Mouse (Mus musculus): ENCODE measurements around the gene Ints3. TPM values are rescaled to one million over a fixed set of nuclear protein-coding genes. Genes with fewer than 3 reads are reported as not detected.

Gene Ints3
- total and polyA plus RNA-seq, 2 experiments = 8.9 to 12.4 TPM

DNA sequence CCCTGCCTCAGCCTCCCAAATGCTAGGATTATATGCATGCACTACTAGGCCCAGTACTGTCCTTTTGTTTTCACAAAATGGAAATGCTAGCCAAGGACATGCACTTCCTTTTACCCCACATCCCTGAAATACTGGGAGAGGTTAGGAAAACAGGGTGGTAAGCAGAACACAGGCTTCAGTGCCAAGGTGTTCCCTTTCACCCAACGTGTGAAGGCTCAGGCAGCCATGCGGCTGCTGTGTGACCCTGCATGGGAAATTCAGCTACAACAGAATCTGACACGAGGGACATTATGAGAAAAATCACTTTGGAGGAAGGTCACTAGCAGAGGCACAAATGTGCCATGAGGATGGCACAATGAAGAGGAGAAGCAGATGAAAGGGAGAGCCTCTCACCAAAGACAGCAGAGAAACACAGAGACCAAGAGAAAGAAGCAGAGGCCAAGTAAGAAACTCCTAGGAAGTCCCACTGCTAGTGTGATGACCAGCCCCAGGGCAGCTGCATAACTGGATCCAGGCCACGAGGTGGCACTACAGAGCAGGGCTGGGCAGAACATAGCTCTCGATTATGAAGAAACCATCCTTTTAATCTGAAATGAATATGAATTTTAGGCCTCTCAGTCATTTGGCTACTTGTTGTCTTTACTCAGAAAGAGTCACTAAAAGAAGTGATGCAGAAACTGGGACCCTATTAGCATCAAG, 21.0 kb downstream of the Ints3 start:
- Histone ChIP-seq H3K27ac (replicated peaks; ENCODE audit: insufficient read depth, low read depth, low read length) (no peak overlapping the region), H3K4me3 (ENCODE audit: insufficient read depth, low read depth, low read length) (no peak overlapping the region), H3K9ac (ENCODE audit: low read depth, low read length) (no peak overlapping the region), H3K4me1 (ENCODE audit: control insufficient read depth, insufficient read depth, low read length) (no peaks in the 10 kb centered on the region), H3K27me3 (ENCODE audit: control insufficient read depth, insufficient read depth, low read length) (no peaks in the 10 kb centered on the region), H3K79me2 (ENCODE audit: control insufficient read depth, insufficient read depth, low read length) (no peaks in the 10 kb centered on the region), H3K36me3 (ENCODE audit: control insufficient read depth, insufficient read depth, low read length) (peaks cover 51% of the 10 kb centered on the region)
- TF ChIP-seq CTCF (IDR thresholded peaks at IDR 0.05; ENCODE audit: low read depth, low read length) (peak; percentile 95), POLR2A (IDR thresholded peaks at IDR 0.05; ENCODE audit: extremely low read depth, insufficient read depth, low read length) (no peak)
- peak; percentile 18 for DNase-seq (ENCODE audit: extremely low read depth, low read depth, low spot score)
- WGBS = 42% methylated on average over 5 of the region's 5 CpGs

DNA sequence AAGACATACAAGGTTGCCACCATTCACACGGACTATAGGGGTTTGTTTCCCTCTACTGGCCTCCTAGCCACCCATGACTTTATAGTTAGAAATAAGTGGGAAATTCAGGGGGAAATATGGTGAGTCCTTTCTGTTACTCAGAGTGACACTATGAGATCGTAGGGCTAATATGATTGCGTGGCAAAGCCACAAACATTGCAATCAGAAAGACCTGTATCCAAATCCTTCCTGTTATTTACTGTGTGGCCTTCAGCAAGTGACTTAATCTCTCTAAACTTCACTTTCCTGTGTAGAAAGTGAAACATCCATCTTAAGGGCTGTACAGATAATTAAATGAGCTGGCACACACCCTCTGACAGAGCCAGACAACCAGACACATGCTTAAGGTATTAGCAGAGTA, 24.7 kb downstream of the Ints3 start:
- no peak overlapping the region for H3K9ac ChIP-seq (ENCODE audit: low read depth, low read length)
- H3K4me3 ChIP-seq (ENCODE audit: insufficient read depth, low read depth, low read length) = no peak overlapping the region
- H3K79me2 ChIP-seq (ENCODE audit: control insufficient read depth, insufficient read depth, low read length) = no peaks in the 10 kb centered on the region
- TF ChIP-seq POLR2A (IDR thresholded peaks at IDR 0.05; ENCODE audit: extremely low read depth, insufficient read depth, low read length) (no peak), CTCF (IDR thresholded peaks at IDR 0.05; ENCODE audit: low read depth, low read length) (no peak)
- WGBS = 82% methylated on average over 3 of the region's 3 CpGs
- H3K4me1 ChIP-seq (ENCODE audit: control insufficient read depth, insufficient read depth, low read length) = no peaks in the 10 kb centered on the region
- no peak overlapping the region for H3K27ac ChIP-seq (replicated peaks; ENCODE audit: insufficient read depth, low read depth, low read length)
- H3K36me3 ChIP-seq (ENCODE audit: control insufficient read depth, insufficient read depth, low read length) = peaks cover 60% of the 10 kb centered on the region
- no peak for DNase-seq (ENCODE audit: extremely low read depth, low read depth, low spot score)
- H3K27me3 ChIP-seq (ENCODE audit: control insufficient read depth, insufficient read depth, low read length) = no peaks in the 10 kb centered on the region

DNA sequence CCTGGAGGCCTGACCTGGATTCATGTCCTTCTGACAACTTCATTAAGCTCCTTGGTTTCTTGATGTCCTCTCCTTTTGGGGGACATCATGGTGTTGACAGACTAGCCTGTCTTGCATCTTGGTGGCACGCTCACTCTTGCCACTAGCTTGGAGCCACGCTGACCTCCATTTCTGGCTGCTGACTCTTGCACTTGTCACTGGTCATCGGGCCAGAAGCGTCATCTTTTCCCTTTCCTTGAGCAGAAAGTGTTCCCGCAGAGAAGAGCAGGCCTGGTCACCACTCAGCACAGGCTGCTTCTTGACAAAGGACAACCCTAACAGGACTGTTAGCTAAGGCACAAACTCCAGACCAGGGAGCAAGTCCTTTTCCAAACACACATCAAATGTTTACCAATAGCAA, 27.0 kb downstream of the Ints3 start:
- Histone ChIP-seq H3K4me1 (ENCODE audit: control insufficient read depth, insufficient read depth, low read length) (no peaks in the 10 kb centered on the region), H3K9ac (ENCODE audit: low read depth, low read length) (no peak overlapping the region), H3K27me3 (ENCODE audit: control insufficient read depth, insufficient read depth, low read length) (no peaks in the 10 kb centered on the region), H3K4me3 (ENCODE audit: insufficient read depth, low read depth, low read length) (no peak overlapping the region), H3K27ac (replicated peaks; ENCODE audit: insufficient read depth, low read depth, low read length) (no peak overlapping the region), H3K79me2 (ENCODE audit: control insufficient read depth, insufficient read depth, low read length) (no peaks in the 10 kb centered on the region), H3K36me3 (ENCODE audit: control insufficient read depth, insufficient read depth, low read length) (peaks cover 72% of the 10 kb centered on the region)
- no peak for DNase-seq (ENCODE audit: extremely low read depth, low read depth, low spot score)
- 95% methylated on average over 5 of the region's 5 CpGs for WGBS
- TF ChIP-seq CTCF (IDR thresholded peaks at IDR 0.05; ENCODE audit: low read depth, low read length) (no peak), POLR2A (IDR thresholded peaks at IDR 0.05; ENCODE audit: extremely low read depth, insufficient read depth, low read length) (no peak)

DNA sequence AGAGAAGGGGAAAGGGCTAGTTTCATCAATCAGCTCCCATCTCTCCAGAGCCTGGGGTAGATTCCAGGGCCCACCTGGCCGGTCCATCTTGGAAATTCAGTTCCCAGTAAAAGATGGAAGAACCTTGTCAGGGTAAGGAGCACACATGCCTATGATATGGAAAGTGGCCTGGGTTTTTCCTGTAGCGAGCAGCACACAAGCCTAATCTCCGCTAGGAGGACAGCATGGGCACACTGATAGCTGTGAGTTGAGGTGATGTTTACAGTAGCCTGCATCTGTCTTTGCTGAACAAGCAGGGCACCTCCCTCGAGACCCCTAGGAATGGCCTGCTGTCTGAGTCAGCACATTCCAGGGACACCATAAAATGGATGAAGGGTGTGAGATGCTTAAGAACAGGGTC, 28.8 kb downstream of the Ints3 start:
- Histone ChIP-seq H3K4me1 (ENCODE audit: control insufficient read depth, insufficient read depth, low read length) (no peaks in the 10 kb centered on the region), H3K36me3 (ENCODE audit: control insufficient read depth, insufficient read depth, low read length) (peaks cover 72% of the 10 kb centered on the region), H3K79me2 (ENCODE audit: control insufficient read depth, insufficient read depth, low read length) (no peaks in the 10 kb centered on the region), H3K27ac (replicated peaks; ENCODE audit: insufficient read depth, low read depth, low read length) (no peak overlapping the region), H3K4me3 (ENCODE audit: insufficient read depth, low read depth, low read length) (no peak overlapping the region), H3K27me3 (ENCODE audit: control insufficient read depth, insufficient read depth, low read length) (no peaks in the 10 kb centered on the region), H3K9ac (ENCODE audit: low read depth, low read length) (no peak overlapping the region)
- WGBS = 86% methylated on average over 4 of the region's 4 CpGs
- TF ChIP-seq POLR2A (IDR thresholded peaks at IDR 0.05; ENCODE audit: extremely low read depth, insufficient read depth, low read length) (no peak), CTCF (IDR thresholded peaks at IDR 0.05; ENCODE audit: low read depth, low read length) (no peak)
- no peak for DNase-seq (ENCODE audit: extremely low read depth, low read depth, low spot score)

DNA sequence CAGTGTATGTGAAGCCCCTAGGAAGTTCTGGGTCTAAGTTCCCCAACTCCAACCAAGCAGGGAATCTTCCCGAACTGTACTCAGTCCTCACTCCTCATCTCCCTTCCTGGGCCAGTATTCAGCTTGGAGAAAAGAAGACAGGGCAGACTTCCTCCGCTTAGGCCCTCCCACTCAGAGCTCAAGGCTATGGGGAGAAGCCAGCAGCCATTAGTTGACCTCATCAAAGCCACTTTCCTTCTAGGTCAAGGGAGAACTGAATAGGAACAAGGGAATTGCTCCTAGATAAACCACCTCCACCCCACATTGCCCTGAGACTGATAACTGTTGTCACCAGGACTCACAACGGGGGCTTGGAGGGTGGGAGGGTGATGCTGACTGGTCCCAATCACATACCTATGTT, 29.3 kb downstream of the Ints3 start:
- no peak overlapping the region for H3K27ac ChIP-seq (replicated peaks; ENCODE audit: insufficient read depth, low read depth, low read length)
- 92% methylated on average over 3 of the region's 3 CpGs for WGBS
- peaks cover 73% of the 10 kb centered on the region for H3K36me3 ChIP-seq (ENCODE audit: control insufficient read depth, insufficient read depth, low read length)
- H3K79me2 ChIP-seq (ENCODE audit: control insufficient read depth, insufficient read depth, low read length) = no peaks in the 10 kb centered on the region
- no peaks in the 10 kb centered on the region for H3K27me3 ChIP-seq (ENCODE audit: control insufficient read depth, insufficient read depth, low read length)
- H3K4me3 ChIP-seq (ENCODE audit: insufficient read depth, low read depth, low read length) = no peak overlapping the region
- H3K4me1 ChIP-seq (ENCODE audit: control insufficient read depth, insufficient read depth, low read length) = no peaks in the 10 kb centered on the region
- no peak overlapping the region for H3K9ac ChIP-seq (ENCODE audit: low read depth, low read length)
- TF ChIP-seq CTCF (IDR thresholded peaks at IDR 0.05; ENCODE audit: low read depth, low read length) (no peak), POLR2A (IDR thresholded peaks at IDR 0.05; ENCODE audit: extremely low read depth, insufficient read depth, low read length) (no peak)
- no peak for DNase-seq (ENCODE audit: extremely low read depth, low read depth, low spot score)

DNA sequence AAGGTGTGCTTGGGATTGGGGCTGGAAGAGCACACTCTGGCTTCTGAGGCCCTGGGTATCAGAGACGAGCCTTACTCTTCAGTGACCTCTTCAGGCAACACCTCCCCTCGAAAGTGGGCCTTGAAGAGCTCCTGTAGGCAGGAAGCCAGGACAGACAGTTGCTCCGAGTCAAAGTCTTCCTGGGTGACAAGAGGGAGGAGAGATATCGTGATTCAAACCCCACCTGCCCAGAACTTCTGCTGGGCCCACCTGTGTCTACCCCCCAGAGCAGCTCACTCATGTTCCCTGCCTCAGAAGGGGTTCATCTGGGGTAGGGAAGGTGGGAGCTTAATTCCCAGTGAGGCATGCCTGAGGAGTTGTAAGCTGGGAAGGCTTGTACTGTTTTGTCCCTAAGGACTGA, 32.4 kb downstream of the Ints3 start:
- Histone ChIP-seq H3K27ac (replicated peaks; ENCODE audit: insufficient read depth, low read depth, low read length) (no peak overlapping the region), H3K79me2 (ENCODE audit: control insufficient read depth, insufficient read depth, low read length) (no peaks in the 10 kb centered on the region), H3K9ac (ENCODE audit: low read depth, low read length) (no peak overlapping the region), H3K27me3 (ENCODE audit: control insufficient read depth, insufficient read depth, low read length) (no peaks in the 10 kb centered on the region), H3K4me3 (ENCODE audit: insufficient read depth, low read depth, low read length) (no peak overlapping the region), H3K4me1 (ENCODE audit: control insufficient read depth, insufficient read depth, low read length) (no peaks in the 10 kb centered on the region), H3K36me3 (ENCODE audit: control insufficient read depth, insufficient read depth, low read length) (peaks cover 53% of the 10 kb centered on the region)
- WGBS = 89% methylated on average over 4 of the region's 4 CpGs
- no peak for TF ChIP-seq POLR2A (IDR thresholded peaks at IDR 0.05; ENCODE audit: extremely low read depth, insufficient read depth, low read length)
- TF ChIP-seq CTCF (IDR thresholded peaks at IDR 0.05; ENCODE audit: low read depth, low read length) = no peak
- no peak for DNase-seq (ENCODE audit: extremely low read depth, low read depth, low spot score)

Data from liver, adult 2 months (tissue).